Comparison of ENCODE assay signal across 8 mouse cellular contexts in genomic region chr2:61592699-61593029, GRCm38 (mm10). TPM values are rescaled to one million over a fixed set of nuclear protein-coding genes. Genes with fewer than 3 reads are reported as not detected.
DNase-seq lines count a peak whose midpoint lies in the region; ATAC-seq lines count a peak whose summit lies in the region.

No protein-coding gene starts in this region.

- no peaks in the 10 kb centered on the region for H3K27me3 ChIP-seq in kidney, embryonic 16.5 days (ENCODE audit: insufficient read depth, low read length)
- no peaks in the 10 kb centered on the region for H3K27me3 ChIP-seq in embryonic facial prominence, embryonic 11.5 days (ENCODE audit: control insufficient read depth, insufficient read depth, low read length)
- no peaks in the 10 kb centered on the region for H3K27me3 ChIP-seq in hindbrain, embryonic 16.5 days (replicated peaks; ENCODE audit: control insufficient read depth, insufficient read depth, low read length)
- no peaks in the 10 kb centered on the region for H3K27me3 ChIP-seq in midbrain, embryonic 13.5 days

- WGBS in kidney, embryonic 16.5 days: 12% methylated on average over 5 of the region's 5 CpGs
- WGBS in embryonic facial prominence, embryonic 11.5 days: 15% methylated on average over 5 of the region's 5 CpGs
- WGBS in hindbrain, embryonic 16.5 days: 17% methylated on average over 5 of the region's 5 CpGs
- WGBS in midbrain, embryonic 13.5 days: 16% methylated on average over 5 of the region's 5 CpGs

- H3K4me2 ChIP-seq in kidney, embryonic 16.5 days (replicated peaks; ENCODE audit: low read depth, low read length): peak overlapping the region; percentile 75; the same call in 1 of the 2 replicates
- H3K4me2 ChIP-seq in embryonic facial prominence, embryonic 11.5 days (ENCODE audit: low read depth, low read length): peak overlapping the region; percentile 65; the same call in 1 of the 2 replicates
- H3K4me2 ChIP-seq in hindbrain, embryonic 16.5 days (ENCODE audit: low read length): peak overlapping the region; percentile 86
- peak overlapping the region; percentile 88 for H3K4me2 ChIP-seq in midbrain, embryonic 13.5 days (replicated peaks)

- ATAC-seq in kidney, embryonic 16.5 days (ENCODE audit: low FRiP score, low TSS enrichment): no peak
- ATAC-seq in embryonic facial prominence, embryonic 11.5 days (replicated peaks; ENCODE audit: insufficient number of reproducible peaks, low FRiP score, low TSS enrichment, low read depth): no peak; the same call in 1 of the 2 replicates
- no peak for ATAC-seq in hindbrain, embryonic 16.5 days
- no peak for ATAC-seq in midbrain, embryonic 13.5 days
- no peak for ATAC-seq in granulocyte monocyte progenitor cell, adult 5-6 weeks (replicated peaks; ENCODE audit: poor library complexity, severe bottlenecking)

- peaks cover 13% of the 10 kb centered on the region for H3K4me1 ChIP-seq in kidney, embryonic 16.5 days (ENCODE audit: insufficient read depth, low read length)
- H3K4me1 ChIP-seq in embryonic facial prominence, embryonic 11.5 days (ENCODE audit: control insufficient read depth, insufficient read depth, low read length): no peaks in the 10 kb centered on the region
- peaks cover 8% of the 10 kb centered on the region for H3K4me1 ChIP-seq in hindbrain, embryonic 16.5 days (ENCODE audit: control insufficient read depth, insufficient read depth, low read depth, low read length)
- H3K4me1 ChIP-seq in midbrain, embryonic 13.5 days (replicated peaks): peaks cover 14% of the 10 kb centered on the region

- no peaks in the 10 kb centered on the region for H3K9me3 ChIP-seq in kidney, embryonic 16.5 days (ENCODE audit: low read length)
- no peaks in the 10 kb centered on the region for H3K9me3 ChIP-seq in embryonic facial prominence, embryonic 11.5 days (replicated peaks; ENCODE audit: control insufficient read depth, low read length)
- H3K9me3 ChIP-seq in hindbrain, embryonic 16.5 days (ENCODE audit: control insufficient read depth, low read length): no peaks in the 10 kb centered on the region
- no peaks in the 10 kb centered on the region for H3K9me3 ChIP-seq in midbrain, embryonic 13.5 days

- peak overlapping the region; percentile 89; the same call in 1 of the 2 replicates for H3K9ac ChIP-seq in kidney, embryonic 16.5 days (replicated peaks; ENCODE audit: low read length)
- peak overlapping the region; percentile 86; the same call in 1 of the 2 replicates for H3K9ac ChIP-seq in embryonic facial prominence, embryonic 11.5 days (replicated peaks; ENCODE audit: low read length)
- H3K9ac ChIP-seq in hindbrain, embryonic 16.5 days (ENCODE audit: low read depth, low read length): no peak overlapping the region; the same call in 1 of the 2 replicates
- H3K9ac ChIP-seq in midbrain, embryonic 13.5 days (replicated peaks): no peak overlapping the region

- peak overlapping the region; percentile 81 for H3K4me3 ChIP-seq in kidney, embryonic 16.5 days (ENCODE audit: low read length)
- peak overlapping the region; percentile 84 for H3K4me3 ChIP-seq in embryonic facial prominence, embryonic 11.5 days (ENCODE audit: low read depth, low read length)
- H3K4me3 ChIP-seq in hindbrain, embryonic 16.5 days (ENCODE audit: low read length): peak overlapping the region; percentile 67
- peak overlapping the region; percentile 75 for H3K4me3 ChIP-seq in midbrain, embryonic 13.5 days (replicated peaks)

- DNase-seq in kidney, adult 8-10 months: no peak
- no peak for DNase-seq in embryonic facial prominence, embryonic 11.5 days (ENCODE audit: low spot score)
- DNase-seq in embryo, embryonic 11 days: no peak
- DNase-seq in testis, postnatal 14 days (ENCODE audit: low spot score): no peak

- no peak overlapping the region; the same call in 1 of the 2 replicates for H3K27ac ChIP-seq in kidney, embryonic 16.5 days (ENCODE audit: low read length)
- H3K27ac ChIP-seq in embryonic facial prominence, embryonic 11.5 days (replicated peaks; ENCODE audit: low read depth, low read length): no peak overlapping the region; the same call in 1 of the 2 replicates
- no peak overlapping the region for H3K27ac ChIP-seq in hindbrain, embryonic 16.5 days (ENCODE audit: low read depth, low read length)
- H3K27ac ChIP-seq in midbrain, embryonic 13.5 days: no peak overlapping the region

- no peaks in the 10 kb centered on the region for H3K36me3 ChIP-seq in kidney, embryonic 16.5 days (ENCODE audit: insufficient read depth, low read length)
- no peaks in the 10 kb centered on the region for H3K36me3 ChIP-seq in embryonic facial prominence, embryonic 11.5 days (replicated peaks; ENCODE audit: control insufficient read depth, insufficient read depth, low read depth, low read length)
- H3K36me3 ChIP-seq in hindbrain, embryonic 16.5 days (ENCODE audit: control insufficient read depth, insufficient read depth, low read length): no peaks in the 10 kb centered on the region
- H3K36me3 ChIP-seq in midbrain, embryonic 13.5 days: no peaks in the 10 kb centered on the region

RNA-seq across cellular contexts. Expression of gene Tank, which starts 14.3 kb away (rescaled TPM):
- polyA plus RNA-seq in kidney, embryonic 16.5 days (2015; fragmentation: Nextera tagmentation; extraction: Ambion mirVana): 24.0 and 26.6 TPM in 2 replicates
- 37.3 and 38.8 TPM in 2 replicates for polyA plus RNA-seq in embryonic facial prominence, embryonic 11.5 days (2014; fragmentation: Nextera tagmentation; extraction: Ambion mirVana)
- polyA plus RNA-seq in hindbrain, embryonic 16.5 days (2015; fragmentation: Nextera tagmentation; extraction: Ambion mirVana): 28.0 and 29.0 TPM in 2 replicates
- polyA plus RNA-seq in midbrain, embryonic 13.5 days (2015; fragmentation: Nextera tagmentation; extraction: Ambion mirVana): 28.3 and 32.2 TPM in 2 replicates
- total RNA-seq in granulocyte monocyte progenitor cell, adult 5-6 weeks (2014; fragmentation: Nextera tagmentation): 96.4 and 107 TPM in 2 replicates
- total RNA-seq in granulocyte monocyte progenitor cell, adult 5-6 weeks (2017): 77.2 and 87.8 TPM in 2 replicates

Comparison
In these comparisons a context has a peak if more than half of its experiments do, and no peak if none do; other contexts are left out.
1. H3K9ac ChIP-seq: peak in kidney, embryonic 16.5 days (single experiment) and embryonic facial prominence, embryonic 11.5 days (single experiment); none in hindbrain, embryonic 16.5 days (single experiment) and midbrain, embryonic 13.5 days (single experiment).
2. Peak in every context shown above with its lines, with median percentiles within 50 percentile points of each other: H3K4me2 ChIP-seq and H3K4me3 ChIP-seq.